Mouse (Mus musculus): ENCODE results near the gene Atp5h.

- TF ChIP-seq CTCF (IDR thresholded peaks at IDR 0.05; ENCODE audit: low read depth, low read length) (no peak), POLR2A (IDR thresholded peaks at IDR 0.05; ENCODE audit: borderline replicate concordance, low read depth, low read length) (no peak)
Observed at GRCm38 (mm10) chr11:115419531-115420237, at the start of gene Atp5h, which contains the start of gene Kctd2.
